Mouse (Mus musculus): ENCODE results near the gene Brdt.
"Not testable (repeated sequence)": the region's sequence is repeated elsewhere in the genome, so short reads cannot be mapped to it uniquely, and the experiment has no call there.

Brdt gene

GRCm38 (mm10) chr5:107340404-107340803 is 9.4 kb downstream of the Brdt start:
- DNase-seq (ENCODE audit: low read depth), result no peak

DNA sequence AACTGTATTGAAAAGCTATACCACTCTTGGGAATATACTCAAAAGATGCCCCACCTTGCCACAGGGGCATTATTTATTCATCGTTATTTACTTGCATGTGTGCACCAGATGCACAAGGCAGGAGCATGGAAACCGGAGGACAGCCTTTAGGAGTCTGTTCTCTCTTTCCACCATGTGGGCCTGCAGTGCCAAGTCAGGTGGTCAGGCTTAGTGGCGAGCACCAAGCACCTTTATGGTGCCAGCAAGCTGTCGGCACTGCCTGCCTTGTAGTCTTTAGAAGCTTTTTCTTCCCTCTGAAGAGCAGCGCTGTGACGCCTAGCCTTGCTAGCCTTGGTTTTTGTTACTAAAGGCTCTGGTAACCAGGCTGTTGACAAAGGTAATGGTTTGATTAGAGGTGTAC is 11.9 kb downstream of the Brdt start:
- DNase-seq (ENCODE audit: low read depth), result no peak

DNA sequence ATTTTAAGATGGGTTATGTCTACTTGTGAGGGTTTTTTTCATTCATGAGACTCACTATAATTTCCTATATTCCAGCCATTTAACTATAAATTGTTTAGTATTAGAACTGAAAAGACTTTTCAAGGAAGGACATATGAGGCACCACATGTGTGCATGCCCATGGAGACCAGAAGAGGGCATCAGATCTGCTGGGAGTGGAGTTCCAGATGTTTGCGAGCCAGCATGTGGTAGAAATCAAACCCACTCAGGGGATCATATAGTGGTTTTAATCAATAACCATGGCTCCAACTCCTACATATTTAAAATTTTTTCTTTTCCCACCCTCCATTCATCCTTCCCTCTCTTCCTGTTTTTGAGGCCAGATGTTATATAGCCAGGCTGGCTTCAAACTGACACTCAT is 15.3 kb downstream of the Brdt start:
- no peak for DNase-seq (ENCODE audit: low read depth)

DNA sequence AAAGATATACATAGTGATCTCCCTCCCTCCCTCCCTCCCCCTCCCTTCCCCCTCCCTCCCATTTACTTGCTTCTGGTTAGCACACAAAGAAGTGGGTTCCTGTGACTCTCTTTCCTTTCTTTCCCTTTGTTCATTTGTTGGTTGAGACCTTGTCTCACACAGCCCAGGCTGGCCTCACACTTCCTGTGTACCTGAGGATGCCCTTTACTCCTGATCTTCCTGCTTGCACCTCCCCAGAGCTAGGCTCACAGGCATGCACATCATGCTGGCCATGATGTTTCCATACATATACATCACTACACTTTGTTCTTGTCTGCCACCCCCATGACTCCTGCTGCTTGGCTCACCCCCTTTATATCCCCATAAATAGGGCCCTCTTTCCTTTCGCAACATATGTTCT is 21.6 kb downstream of the Brdt start:
- no peak for DNase-seq (ENCODE audit: low read depth)

- no peak for DNase-seq (ENCODE audit: low read depth)
Observed at GRCm38 (mm10) chr5:107353981-107354380, 23.0 kb downstream of the Brdt start.

- DNase-seq (ENCODE audit: low read depth), result no peak
Observed at GRCm38 (mm10) chr5:107355801-107356200, 24.8 kb downstream of the Brdt start.

DNA sequence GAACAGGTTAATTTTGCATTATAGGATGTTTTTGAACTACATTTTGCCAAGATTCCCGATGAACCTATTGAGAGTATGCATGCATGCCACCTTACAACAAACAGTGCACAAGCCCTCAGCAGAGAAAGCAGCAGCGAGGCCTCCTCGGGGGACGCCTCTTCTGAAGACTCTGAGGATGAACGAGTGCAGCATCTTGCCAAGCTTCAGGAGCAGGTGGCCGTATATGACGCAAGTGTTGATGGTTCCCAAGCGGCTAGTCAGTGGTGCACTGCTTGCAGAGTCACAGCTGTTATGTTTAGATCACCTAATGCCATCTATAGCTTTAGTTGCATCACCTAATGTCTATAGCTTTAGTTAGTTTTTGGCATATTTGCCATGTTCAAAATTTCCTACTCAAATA is 26.8 kb downstream of the Brdt start:
- no peak for DNase-seq (ENCODE audit: low read depth)

DNA sequence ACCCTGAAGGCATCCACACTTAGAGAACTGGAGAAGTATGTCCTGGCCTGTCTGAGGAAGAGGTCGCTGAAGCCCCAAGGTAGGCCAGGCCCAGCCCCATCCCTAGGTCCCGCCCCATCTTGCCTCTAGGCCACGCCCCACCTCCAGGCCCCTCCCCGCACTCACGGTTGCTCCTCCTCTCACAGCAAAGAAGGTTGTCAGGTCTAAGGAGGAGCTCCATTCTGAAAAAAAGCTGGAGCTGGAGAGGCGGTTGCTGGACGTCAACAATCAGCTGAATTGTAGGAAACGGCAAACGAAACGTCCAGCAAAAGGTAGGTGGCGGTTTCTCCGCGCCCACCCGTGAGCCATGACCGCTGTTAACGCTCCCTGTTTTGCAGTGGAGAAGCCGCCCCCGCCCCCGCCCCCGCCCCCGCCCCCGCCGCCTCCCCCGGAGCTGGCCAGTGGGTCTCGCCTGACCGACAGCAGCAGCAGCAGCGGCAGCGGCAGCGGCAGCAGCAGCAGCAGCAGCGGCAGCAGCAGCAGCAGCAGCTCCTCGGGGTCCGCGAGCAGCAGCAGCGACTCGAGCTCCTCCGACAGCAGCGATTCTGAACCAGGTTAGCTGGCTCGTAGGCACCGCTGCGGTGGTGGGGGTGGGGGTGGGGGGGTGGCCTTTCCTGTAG is 28.6 kb downstream of the Brdt start:
- DNase-seq (ENCODE audit: low read depth), result peak; percentile 69

DNA sequence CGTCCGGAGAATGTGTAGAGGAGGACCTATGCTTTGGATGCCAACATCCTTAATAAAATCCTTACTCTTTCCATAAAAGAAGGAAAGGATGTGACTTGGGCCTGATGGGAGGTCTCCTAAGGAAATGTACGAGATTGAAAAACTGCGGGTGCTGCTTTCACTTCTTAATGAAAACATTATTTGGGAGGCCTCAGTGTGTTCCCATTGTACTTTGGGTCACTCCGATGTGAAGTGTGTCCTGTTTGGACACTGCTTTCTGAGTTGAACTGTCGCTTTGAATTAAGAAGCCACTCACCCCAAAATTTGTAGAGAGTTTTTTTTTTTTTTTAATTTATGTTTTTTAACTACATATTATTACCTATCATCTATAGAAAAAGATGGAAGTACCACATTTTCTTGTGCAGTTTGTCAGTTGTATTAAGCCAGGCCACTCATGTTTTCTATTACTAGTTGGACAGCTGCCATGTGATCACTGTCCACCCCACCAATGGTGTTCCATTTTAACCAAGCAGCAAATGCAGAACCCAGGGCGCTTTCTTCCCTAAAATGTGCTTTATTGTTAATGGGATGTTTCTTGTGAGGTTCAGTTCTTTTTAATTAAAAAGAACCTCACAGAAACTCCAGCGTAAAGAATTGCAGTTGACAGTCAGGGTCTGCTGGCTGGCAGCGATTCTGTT is 29.2 kb downstream of the Brdt start:
- no peak for DNase-seq (ENCODE audit: low read depth)

- DNase-seq (ENCODE audit: low read depth), result no peak
Observed at GRCm38 (mm10) chr5:107370040-107370439, 39.1 kb downstream of the Brdt start.

- no peak for DNase-seq (ENCODE audit: low read depth)
Observed at GRCm38 (mm10) chr5:107371335-107371734, 40.4 kb downstream of the Brdt start.

GRCm38 (mm10) chr5:107373256-107373655 is 42.3 kb downstream of the Brdt start:
- DNase-seq (ENCODE audit: low read depth), result no peak

DNA sequence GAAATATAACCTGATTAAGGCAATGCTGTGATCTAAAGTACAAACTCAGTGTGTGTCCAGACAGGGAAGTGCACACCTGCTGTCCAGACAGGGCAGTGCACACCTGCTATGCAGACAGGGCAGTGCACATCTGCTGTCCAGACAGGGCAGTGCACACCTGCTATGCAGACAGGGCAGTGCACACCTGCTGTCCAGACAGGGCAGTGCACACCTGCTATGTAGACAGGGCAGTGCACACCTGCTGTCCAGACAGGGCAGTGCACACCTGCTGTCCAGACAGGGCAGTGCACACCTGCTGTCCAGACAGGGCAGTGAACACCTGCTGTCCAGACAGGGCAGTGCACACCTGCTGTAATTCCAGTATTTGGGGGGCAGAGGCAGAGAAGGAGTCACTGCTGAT is 55.5 kb downstream of the Brdt start:
- DNase-seq (ENCODE audit: low read depth), result not testable (repeated sequence)

GRCm38 (mm10) chr5:107387788-107388187 is 56.8 kb downstream of the Brdt start:
- DNase-seq (ENCODE audit: low read depth), result no peak

DNA sequence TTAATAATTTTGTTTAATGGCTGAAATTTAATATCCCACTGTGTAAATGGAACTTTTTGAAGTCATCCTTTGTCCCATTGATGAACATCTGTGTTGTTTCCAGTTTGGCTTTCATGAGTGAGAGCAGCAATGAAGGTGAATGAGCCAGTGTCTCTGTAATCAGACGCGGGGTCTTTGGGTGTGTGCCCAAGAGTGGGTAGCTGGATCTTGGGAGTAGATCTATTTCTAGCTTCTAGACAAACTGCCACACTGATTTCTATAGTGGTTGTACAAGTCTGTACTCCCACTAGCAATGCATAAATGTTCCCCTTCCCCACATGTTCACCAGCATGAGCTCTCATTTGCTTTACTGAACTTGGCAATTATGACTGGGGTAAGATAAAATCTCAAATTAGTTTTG is 58.4 kb downstream of the Brdt start:
- DNase-seq (ENCODE audit: low read depth), result no peak

GRCm38 (mm10) chr5:107394437-107394836 is 63.5 kb downstream of the Brdt start:
- DNase-seq (ENCODE audit: low read depth), result no peak

GRCm38 (mm10) chr5:107402436-107402835 is 71.5 kb downstream of the Brdt start, which contains the start of gene Ephx4:
TSS of gene Ephx4 (plus strand) at chr5:107402736.
- no peak for DNase-seq (ENCODE audit: low read depth)

DNA sequence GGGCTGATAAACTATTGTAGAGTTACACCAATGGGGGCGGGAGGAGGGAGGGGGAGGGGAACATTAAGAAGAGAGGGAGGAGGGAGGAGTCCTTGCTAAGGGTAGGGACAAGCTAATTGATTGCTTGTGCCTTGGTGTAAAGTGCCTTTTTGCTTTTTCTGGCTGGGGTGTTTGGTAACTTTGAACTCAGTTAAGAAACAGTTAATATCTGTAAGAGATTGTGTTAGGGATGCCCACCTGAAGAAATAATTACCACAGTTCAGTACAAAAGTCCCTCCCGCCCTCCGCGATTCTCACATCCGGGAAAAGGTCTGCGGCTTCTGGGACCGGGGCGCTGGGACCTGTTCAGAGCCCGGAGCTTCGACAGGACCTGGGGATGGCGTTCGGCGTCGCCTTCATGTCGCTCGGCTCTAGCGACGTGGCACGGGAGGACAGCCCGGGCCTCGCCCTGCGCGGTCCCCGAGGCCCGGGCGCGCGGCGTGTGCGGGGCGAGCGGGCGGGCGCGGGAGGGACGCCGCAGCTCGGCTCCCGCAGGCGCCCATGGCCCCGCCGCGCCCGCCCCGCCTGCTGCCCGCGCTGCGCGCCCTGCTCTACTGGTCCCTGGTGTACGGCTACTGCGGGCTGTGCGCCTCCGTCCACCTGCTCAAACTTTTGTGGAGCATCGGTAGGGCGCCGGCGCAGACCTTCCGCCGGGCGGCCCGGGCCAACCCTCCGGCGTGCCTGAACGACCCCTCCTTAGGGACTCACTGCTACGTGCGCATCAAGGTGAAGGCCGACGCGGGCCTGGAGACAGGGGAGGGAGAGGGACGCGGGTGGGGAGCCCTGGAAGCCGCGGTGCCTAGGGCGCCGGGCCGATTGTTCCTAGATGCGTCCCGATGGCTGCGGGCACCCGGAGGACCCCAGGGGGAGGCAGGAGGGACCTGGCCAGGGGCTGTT is 72.3 kb downstream of the Brdt start:
- DNase-seq (ENCODE audit: low read depth), result peak; percentile 14

GRCm38 (mm10) chr5:107403947-107404684 is 73.2 kb downstream of the Brdt start:
- no peak for DNase-seq (ENCODE audit: low read depth)

GRCm38 (mm10) chr5:107405361-107405760 is 74.4 kb downstream of the Brdt start:
- DNase-seq (ENCODE audit: low read depth), result no peak

- DNase-seq (ENCODE audit: low read depth), result no peak
Observed at GRCm38 (mm10) chr5:107410305-107410704, 79.3 kb downstream of the Brdt start.

DNA sequence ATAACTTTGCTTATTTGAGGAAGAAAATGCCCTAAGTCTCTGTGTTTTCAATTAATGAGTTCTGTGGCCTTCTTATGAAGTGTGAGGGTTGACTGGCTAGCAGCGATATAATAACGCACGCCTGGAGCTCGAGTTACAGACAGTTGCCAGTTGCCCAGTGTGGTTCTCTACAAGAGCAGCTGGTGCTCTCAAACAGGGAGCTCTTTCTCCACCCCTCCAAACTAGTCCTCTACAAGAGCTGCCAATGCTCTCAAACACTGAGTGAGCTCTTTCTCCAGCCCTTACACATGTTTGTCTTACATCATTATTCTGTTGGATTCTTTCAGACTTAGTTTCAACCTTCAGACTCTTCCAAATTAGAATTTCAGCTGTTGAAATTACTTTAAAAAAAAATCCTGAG is 80.4 kb downstream of the Brdt start:
- no peak for DNase-seq (ENCODE audit: low read depth)
